Mouse (Mus musculus) heart, postnatal 0 days (tissue): ENCODE results near the gene Micall1. TPM values are rescaled to one million over a fixed set of nuclear protein-coding genes. Genes with fewer than 3 reads are reported as not detected.

Experiments used
- ATAC-seq: fragments of 200-750 bp; cut with Nextera tagmentation; 2 replicates; pipeline ENCODE4 v1.8.0; 2017; ENCODE audit warnings: low read depth, moderate number of reproducible peaks, moderate library complexity; ENCODE audit not compliant: insufficient read depth
- DNase-seq: peaks from one replicate; pipeline ENCODE4 v3.0.0-alpha.2; 2016; ENCODE audit warnings: low spot score
- H3K27ac ChIP-seq: fragments of 300-500 bp; sonication (generic); 2 replicates; pipeline ENCODE4 v1.5.1; 2014; ENCODE audit warnings: low read depth, mild to moderate bottlenecking
- H3K27me3 ChIP-seq: fragments of 300-500 bp; sonication (generic); 2 replicates; pipeline ENCODE4 v1.6.1; 2014; ENCODE audit warnings: low read length, mixed read lengths; ENCODE audit not compliant: control insufficient read depth, insufficient read depth
- H3K36me3 ChIP-seq: fragments of 300-500 bp; sonication (generic); replicated peaks from 2 replicates; pipeline ENCODE4 v1.6.1; 2014; ENCODE audit warnings: low read length, mixed read lengths; ENCODE audit not compliant: control insufficient read depth, insufficient read depth
- H3K4me1 ChIP-seq: fragments of 300-500 bp; sonication (generic); 2 replicates; pipeline ENCODE4 v1.6.1; 2014; ENCODE audit warnings: antibody characterized with exemption; ENCODE audit not compliant: control insufficient read depth, insufficient read depth
- H3K4me2 ChIP-seq: fragments of 300-500 bp; sonication (generic); 2 replicates; pipeline ENCODE4 v1.6.1; 2014; ENCODE audit warnings: low read depth, mild to moderate bottlenecking, low read length, moderate library complexity
- H3K4me3 ChIP-seq: fragments of 300-500 bp; sonication (generic); 2 replicates; pipeline ENCODE4 v1.5.1; 2014; ENCODE audit warnings: low read depth, low read length
- H3K9ac ChIP-seq: fragments of 300-500 bp; sonication (generic); replicated peaks from 2 replicates; pipeline ENCODE4 v1.6.1; 2014; ENCODE audit warnings: low read depth, low read length, mixed read lengths
- H3K9me3 ChIP-seq: fragments of 300-500 bp; sonication (generic); replicated peaks from 2 replicates; pipeline ENCODE4 v1.6.1; 2016; ENCODE audit warnings: low read length; ENCODE audit not compliant: control insufficient read depth
- CTCF ChIP-seq: IDR thresholded peaks from 2 replicates; pipeline ENCODE4 v1.5.1; 2016; ENCODE audit warnings: antibody characterized with exemption, control low read depth, low read depth
- EP300 ChIP-seq: IDR thresholded peaks from 2 replicates; pipeline ENCODE4 v1.6.1; 2016; ENCODE audit warnings: antibody characterized with exemption, low read depth
- WGBS: fragments of 180-500 bp; shearing (Covaris S2); extraction: QIAGEN DNeasy Blood & Tissue Kit; methylation state at CpG from one replicate; pipeline ENCODE4 v1.1.7; 2014; 5-methylcytosine and 5-hydroxymethylcytosine counted together
- polyA plus RNA-seq: library from polyadenylated mRNA; unstranded; fragments of >200 nt; fragmentation: Nextera tagmentation; extraction: Ambion mirVana; gene quantifications from 2 replicates; pipeline ENCODE4 v1.2.1, GENCODE M21; 2015
- total RNA-seq: library from RNA; depleted of rRNA; stranded (reverse); fragments of >200 nt; gene quantifications from 2 replicates; pipeline ENCODE4 v1.2.3, GENCODE M21; 2014; ENCODE audit warnings: low replicate concordance

Micall1 gene
- total and polyA plus RNA-seq, 2 experiments from 2014 or later = 19.0 to 45.9 TPM

- ATAC-seq (no peak), DNase-seq (no peak)
- H3K4me1 ChIP-seq = peaks cover 13% of the 10 kb centered on the region; the same call in 1 of the 2 replicates
- H3K4me2 ChIP-seq = no peak overlapping the region
- no peak overlapping the region for H3K27ac ChIP-seq
- no peaks in the 10 kb centered on the region for H3K9me3 ChIP-seq
- no peak overlapping the region for H3K9ac ChIP-seq
- TF ChIP-seq CTCF (no peak), EP300 (no peak)
- 48% methylated on average over 8 of the region's 8 CpGs for WGBS
- H3K4me3 ChIP-seq = no peak overlapping the region
- 0 out of 2 replicates have a peak, but pooled peaks cover 8% of the 10 kb centered on the region for H3K36me3 ChIP-seq
- no peaks in the 10 kb centered on the region for H3K27me3 ChIP-seq
Measured at GRCm38 (mm10) chr15:79065086-79065770, 43.5 kb upstream of the Micall1 start.

DNA sequence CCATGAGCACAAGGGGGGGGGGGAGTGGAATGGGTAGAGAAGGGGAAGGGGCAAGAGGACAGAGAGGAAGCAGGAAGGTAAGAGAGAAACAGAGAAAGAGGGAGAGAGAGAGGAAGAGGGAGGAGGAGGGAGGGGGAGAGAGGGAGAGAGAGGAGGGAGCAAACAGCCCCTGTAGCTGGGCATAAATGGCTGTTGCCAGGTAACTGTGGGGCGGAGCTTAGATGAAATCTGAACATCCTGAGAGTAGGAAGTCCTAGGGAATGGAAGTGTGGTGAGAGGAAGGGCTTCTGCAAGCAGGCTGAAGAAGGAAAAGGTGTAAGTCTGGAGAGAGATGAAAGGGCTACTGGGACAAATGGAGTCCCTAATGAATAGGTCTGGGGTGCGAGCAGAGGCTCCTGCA lies 42.4 kb upstream of the Micall1 start:
- no peak overlapping the region for H3K27ac ChIP-seq
- TF ChIP-seq CTCF (no peak), EP300 (no peak)
- peaks cover 13% of the 10 kb centered on the region; the same call in 1 of the 2 replicates for H3K4me1 ChIP-seq
- no peak for DNase-seq
- WGBS = 56% methylated on average over 2 of the region's 2 CpGs
- H3K4me2 ChIP-seq = no peak overlapping the region
- no peak overlapping the region for H3K4me3 ChIP-seq
- no peaks in the 10 kb centered on the region for H3K9me3 ChIP-seq
- no peak overlapping the region for H3K9ac ChIP-seq
- H3K36me3 ChIP-seq = no peaks in the 10 kb centered on the region
- no peaks in the 10 kb centered on the region for H3K27me3 ChIP-seq
- ATAC-seq = no peak

- ATAC-seq (no peak), DNase-seq (no peak)
- Histone ChIP-seq H3K9ac (no peak overlapping the region), H3K9me3 (no peaks in the 10 kb centered on the region), H3K27me3 (no peaks in the 10 kb centered on the region), H3K4me2 (no peak overlapping the region), H3K27ac (no peak overlapping the region), H3K36me3 (no peaks in the 10 kb centered on the region), H3K4me1 (0 out of 2 replicates have a peak, but pooled peaks cover 5% of the 10 kb centered on the region), H3K4me3 (no peak overlapping the region)
- WGBS = 35% methylated on average over 3 of the region's 3 CpGs
- TF ChIP-seq CTCF = no peak
- TF ChIP-seq EP300 = no peak
Measured at GRCm38 (mm10) chr15:79067631-79068030, 41.1 kb upstream of the Micall1 start.

- TF ChIP-seq CTCF (no peak), EP300 (no peak)
- Histone ChIP-seq H3K27ac (no peak overlapping the region), H3K9me3 (no peaks in the 10 kb centered on the region), H3K4me1 (0 out of 2 replicates have a peak, but pooled peaks cover 3% of the 10 kb centered on the region), H3K9ac (no peak overlapping the region), H3K27me3 (no peaks in the 10 kb centered on the region), H3K36me3 (no peaks in the 10 kb centered on the region), H3K4me3 (no peak overlapping the region), H3K4me2 (no peak overlapping the region)
- ATAC-seq = no peak
- DNase-seq = no peak
- WGBS = 62% methylated on average over 3 of the region's 3 CpGs
Measured at GRCm38 (mm10) chr15:79068416-79068815, 40.3 kb upstream of the Micall1 start.

- Histone ChIP-seq H3K4me1 (peaks cover 6% of the 10 kb centered on the region), H3K9me3 (no peaks in the 10 kb centered on the region), H3K4me2 (no peak overlapping the region), H3K4me3 (no peak overlapping the region), H3K27ac (no peak overlapping the region), H3K36me3 (peaks cover 3% of the 10 kb centered on the region; the same call in 1 of the 2 replicates), H3K27me3 (no peaks in the 10 kb centered on the region), H3K9ac (no peak overlapping the region)
- ATAC-seq = no peak
- peak; percentile 47 for DNase-seq
- TF ChIP-seq CTCF (peak; percentile 72), EP300 (no peak)
- WGBS = 64% methylated on average over 5 of the region's 5 CpGs
Measured at GRCm38 (mm10) chr15:79071117-79072039, 37.3 kb upstream of the Micall1 start.
